13 mouse cellular contexts compared by ENCODE assay signal in the genomic region with DNA sequence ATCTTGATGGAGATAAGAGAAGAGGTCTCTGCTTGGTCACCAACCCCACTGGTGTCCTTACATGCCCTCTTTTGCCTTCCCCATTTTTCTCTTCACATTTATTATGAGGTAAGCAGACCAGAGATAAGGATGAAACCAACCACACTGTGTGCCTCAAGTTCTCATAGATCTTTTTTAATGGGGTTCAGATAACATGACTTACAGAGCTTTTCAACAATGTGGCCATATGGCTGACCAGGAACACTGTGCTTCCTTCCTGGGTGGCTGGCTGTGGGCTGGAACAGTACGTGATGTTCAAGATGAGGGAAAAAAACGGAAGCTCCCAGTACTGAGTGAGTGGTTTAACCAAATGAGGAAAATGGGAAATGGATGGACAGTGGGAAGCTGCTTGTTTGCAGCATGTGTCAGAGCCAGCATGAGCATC.
DNase-seq lines count a peak whose midpoint lies in the region; ATAC-seq and TF ChIP-seq lines count a peak whose summit lies in the region.
"Had no signal": no experiment of that assay in that cellular context is flagged by ENCODE, and none has a peak within 500 bp of the region (broad histone marks: within the 10 kb centered on the region; RNA-seq: fewer than 3 reads in every experiment).

No protein-coding gene starts in this region.

- H3K36me3 ChIP-seq in intestine, embryonic 15.5 days = no peaks in the 10 kb centered on the region
- H3K36me3 ChIP-seq in intestine, postnatal 0 days (ENCODE audit: control insufficient read depth, insufficient read depth) = no peaks in the 10 kb centered on the region
- no peaks in the 10 kb centered on the region for H3K36me3 ChIP-seq in embryonic facial prominence, embryonic 10.5 days (replicated peaks)
- no peaks in the 10 kb centered on the region for H3K36me3 ChIP-seq in intestine, embryonic 16.5 days (ENCODE audit: control insufficient read depth, insufficient read depth, low read length)
- H3K36me3 ChIP-seq: forebrain, embryonic 12.5 days; heart, embryonic 15.5 days; limb, embryonic 12.5 days; neural tube, embryonic 13.5 days had no signal

- H3K27ac ChIP-seq in intestine, embryonic 15.5 days = peak overlapping the region; percentile 40; the same call in 1 of the 2 replicates
- H3K27ac ChIP-seq in intestine, postnatal 0 days (ENCODE audit: low read depth, low read length) = no peak overlapping the region; the same call in 1 of the 2 replicates
- peak overlapping the region; percentile 75 for H3K27ac ChIP-seq in embryonic facial prominence, embryonic 10.5 days (replicated peaks)
- peak overlapping the region; percentile 7; the same call in 1 of the 2 replicates for H3K27ac ChIP-seq in intestine, embryonic 16.5 days (ENCODE audit: low read length)
- H3K27ac ChIP-seq: forebrain, embryonic 12.5 days; heart, embryonic 15.5 days; limb, embryonic 12.5 days; neural tube, embryonic 13.5 days had no signal

- 52% methylated on average over 2 of the region's 2 CpGs for WGBS in intestine, embryonic 15.5 days
- WGBS in intestine, postnatal 0 days = 68% methylated on average over 2 of the region's 2 CpGs
- 87% methylated on average over 2 of the region's 2 CpGs for WGBS in embryonic facial prominence, embryonic 10.5 days
- WGBS in intestine, embryonic 16.5 days = 65% methylated on average over 2 of the region's 2 CpGs

- peaks cover 20% of the 10 kb centered on the region for H3K4me1 ChIP-seq in intestine, embryonic 15.5 days (replicated peaks)
- H3K4me1 ChIP-seq in intestine, postnatal 0 days (replicated peaks; ENCODE audit: control insufficient read depth, insufficient read depth, low read length) = 0 out of 2 replicates have a peak, but pooled peaks cover 2% of the 10 kb centered on the region
- H3K4me1 ChIP-seq in embryonic facial prominence, embryonic 10.5 days = peaks cover 51% of the 10 kb centered on the region
- H3K4me1 ChIP-seq in intestine, embryonic 16.5 days (ENCODE audit: control insufficient read depth, insufficient read depth, low read length) = peaks cover 14% of the 10 kb centered on the region

- no peak overlapping the region for H3K4me3 ChIP-seq in intestine, embryonic 15.5 days (replicated peaks)
- no peak overlapping the region for H3K4me3 ChIP-seq in intestine, postnatal 0 days (ENCODE audit: low read depth, low read length)
- no peak overlapping the region for H3K4me3 ChIP-seq in embryonic facial prominence, embryonic 10.5 days
- H3K4me3 ChIP-seq in intestine, embryonic 16.5 days (ENCODE audit: low read length) = no peak overlapping the region
- H3K4me3 ChIP-seq: forebrain, embryonic 12.5 days; heart, embryonic 15.5 days; limb, embryonic 12.5 days; megakaryocyte, embryonic 14.5 days; neural tube, embryonic 13.5 days had no signal

- TF ChIP-seq CTCF in intestine, postnatal 0 days (IDR thresholded peaks at IDR 0.05; ENCODE audit: low read depth) = no peak

- no peaks in the 10 kb centered on the region for H3K9me3 ChIP-seq in intestine, embryonic 15.5 days
- H3K9me3 ChIP-seq in intestine, postnatal 0 days (ENCODE audit: control insufficient read depth) = no peaks in the 10 kb centered on the region
- H3K9me3 ChIP-seq in embryonic facial prominence, embryonic 10.5 days = no peaks in the 10 kb centered on the region
- H3K9me3 ChIP-seq in intestine, embryonic 16.5 days (ENCODE audit: control insufficient read depth, low read length) = no peaks in the 10 kb centered on the region
- H3K9me3 ChIP-seq: forebrain, embryonic 12.5 days; heart, embryonic 15.5 days; limb, embryonic 12.5 days; megakaryocyte, embryonic 14.5 days; neural tube, embryonic 13.5 days had no signal

- no peak overlapping the region for H3K9ac ChIP-seq in intestine, embryonic 15.5 days
- no peak overlapping the region for H3K9ac ChIP-seq in intestine, postnatal 0 days (ENCODE audit: low read depth, low read length)
- H3K9ac ChIP-seq in intestine, embryonic 16.5 days (ENCODE audit: low read depth, low read length) = no peak overlapping the region
- H3K9ac ChIP-seq: forebrain, embryonic 12.5 days; heart, embryonic 15.5 days; limb, embryonic 12.5 days; neural tube, embryonic 13.5 days had no signal

- DNase-seq in embryonic facial prominence, embryonic 10.5 days (ENCODE audit: low spot score) = no peak
- DNase-seq in cerebellum, postnatal 4 days (ENCODE audit: low spot score in 2 of 2) = no peak
- DNase-seq in thymus, postnatal 4 days = no peak
- DNase-seq: right cerebral cortex, postnatal 14 days had no signal

- no peak for ATAC-seq in intestine, embryonic 15.5 days
- ATAC-seq in intestine, postnatal 0 days = no peak
- ATAC-seq in intestine, embryonic 16.5 days = no peak
- 0 out of 2 replicates have a peak, but pooled peaks have one; percentile 12 for ATAC-seq in megakaryocyte, adult 5-6 weeks (ENCODE audit: poor library complexity, severe bottlenecking)

- no peaks in the 10 kb centered on the region for H3K27me3 ChIP-seq in intestine, embryonic 15.5 days (replicated peaks)
- H3K27me3 ChIP-seq in intestine, postnatal 0 days (replicated peaks; ENCODE audit: control insufficient read depth, insufficient read depth, low read length) = no peaks in the 10 kb centered on the region
- H3K27me3 ChIP-seq in embryonic facial prominence, embryonic 10.5 days (replicated peaks; ENCODE audit: low read depth, poor library complexity, severe bottlenecking) = no peaks in the 10 kb centered on the region
- no peaks in the 10 kb centered on the region for H3K27me3 ChIP-seq in intestine, embryonic 16.5 days (replicated peaks; ENCODE audit: control insufficient read depth, insufficient read depth, low read length)
- H3K27me3 ChIP-seq: heart, embryonic 15.5 days; limb, embryonic 12.5 days; neural tube, embryonic 13.5 days had no signal

- no peak overlapping the region for H3K4me2 ChIP-seq in intestine, embryonic 15.5 days (replicated peaks)
- no peak overlapping the region for H3K4me2 ChIP-seq in intestine, postnatal 0 days (replicated peaks; ENCODE audit: low read depth)
- H3K4me2 ChIP-seq in intestine, embryonic 16.5 days (ENCODE audit: low read depth, low read length) = no peak overlapping the region
- H3K4me2 ChIP-seq: forebrain, embryonic 12.5 days; heart, embryonic 15.5 days; limb, embryonic 12.5 days; neural tube, embryonic 13.5 days had no signal
